Mouse (Mus musculus) urinary bladder, postnatal 4 days (tissue): ENCODE results near the gene Nr5a2.
A peak's percentile ranks its signal among the peaks of the same experiment; 100 is the strongest.

Experiments used
- DNase-seq, 2 experiments: peaks; one replicate each; pipeline ENCODE4 v3.0.0; 2021 to 2022; ENCODE audit warnings: low spot score in 2 of 2

Gene Nr5a2

DNA sequence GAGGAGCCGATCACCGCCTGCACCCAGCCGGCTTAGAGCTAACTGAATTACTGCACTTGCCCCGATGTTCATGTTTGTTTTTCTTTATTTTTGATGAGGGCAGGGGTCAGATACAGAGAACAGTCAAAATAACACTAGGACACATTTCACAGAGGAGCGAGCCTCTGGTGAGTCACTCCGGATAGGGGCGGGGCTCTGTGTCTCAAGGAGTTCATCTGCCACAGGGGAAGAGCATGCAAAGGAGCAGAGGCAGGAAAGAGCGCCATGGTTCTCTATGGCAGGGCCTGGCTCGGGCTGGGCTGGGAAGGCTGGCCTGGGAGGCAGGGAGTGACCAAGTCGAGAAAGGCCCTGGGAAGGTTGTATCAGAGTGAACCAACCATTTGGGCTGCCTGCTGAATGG is 121.0 kb downstream of the Nr5a2 start:
- DNase-seq = peak in 1 of 2 experiments; percentile 56

DNA sequence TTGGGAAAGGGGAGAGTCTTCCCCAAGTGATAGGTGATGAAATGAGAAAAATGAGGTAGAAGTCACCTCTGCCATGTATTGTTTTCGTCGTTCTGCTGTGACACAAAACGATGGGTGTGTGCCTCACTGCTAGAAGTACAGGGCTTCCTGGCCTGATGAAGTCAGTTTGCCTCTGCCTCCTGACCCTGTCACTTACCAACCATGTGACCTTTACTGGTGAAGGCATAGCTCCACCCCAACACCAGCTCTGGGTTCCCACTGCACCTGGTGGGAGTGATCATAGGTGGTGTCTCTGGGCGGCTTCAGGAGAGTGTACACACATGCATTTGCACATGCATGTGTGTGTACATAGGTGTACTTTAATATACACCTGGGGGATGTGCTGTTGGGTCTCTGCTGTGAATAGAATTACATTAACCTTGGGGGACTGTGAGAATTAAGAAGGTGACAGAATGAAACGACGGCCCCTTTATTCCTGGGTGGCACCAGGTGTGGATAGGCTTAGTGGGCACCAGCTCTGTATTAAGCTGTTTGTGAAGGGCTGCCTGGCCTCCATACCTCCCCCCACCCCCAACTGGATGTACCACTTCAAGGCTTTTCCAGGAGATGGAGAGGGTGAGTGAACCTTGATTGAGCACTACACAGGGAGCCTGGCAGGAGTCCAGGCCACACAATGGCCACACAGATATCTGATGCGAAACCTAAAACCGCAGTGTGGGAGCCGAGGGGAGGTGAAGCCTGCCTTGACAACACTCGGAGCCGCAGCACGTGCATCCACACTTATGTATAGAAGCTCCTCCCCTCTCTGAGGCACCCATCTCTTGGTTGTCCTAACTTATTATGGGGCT is 127.7 kb downstream of the Nr5a2 start:
- no peak for DNase-seq

DNA sequence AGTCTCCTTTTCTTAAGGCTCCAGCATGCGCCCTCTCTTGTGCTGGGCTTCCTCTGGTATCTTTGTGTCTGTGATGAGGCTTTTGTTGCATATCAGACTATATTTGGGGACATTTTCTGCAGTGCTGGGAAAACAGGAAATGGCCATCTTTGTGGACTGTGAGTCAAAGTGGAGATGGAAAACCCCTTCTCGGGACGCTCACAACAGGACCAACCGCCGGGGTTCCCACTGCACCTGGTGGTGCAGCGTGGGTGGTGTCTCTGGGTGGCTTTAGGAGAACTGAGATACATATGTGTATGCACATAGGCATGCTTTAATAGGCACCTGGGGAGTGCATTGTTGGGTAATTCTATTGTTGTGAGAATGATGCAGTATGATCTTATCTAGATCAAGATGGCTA is 129.3 kb downstream of the Nr5a2 start:
- no peak for DNase-seq

DNA sequence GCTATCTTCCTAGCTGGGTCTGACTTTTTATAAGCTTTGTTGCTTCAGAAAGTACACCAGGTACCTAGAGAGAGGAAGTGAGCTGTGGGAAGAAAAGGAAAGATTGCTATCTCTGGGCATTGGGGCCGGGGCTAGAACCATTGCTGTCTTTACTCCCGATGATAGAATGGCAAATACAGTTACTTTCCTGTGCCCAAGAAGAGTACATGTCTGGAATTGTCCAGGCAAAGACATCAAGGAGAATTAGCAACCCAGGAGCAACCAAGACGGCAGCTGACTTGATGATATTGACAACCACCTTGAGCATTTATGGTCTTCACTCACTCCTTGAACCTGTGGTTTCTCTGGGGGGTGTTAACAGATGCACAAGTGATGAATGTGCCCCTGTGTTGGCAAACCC is 130.3 kb downstream of the Nr5a2 start:
- no peak for DNase-seq

DNA sequence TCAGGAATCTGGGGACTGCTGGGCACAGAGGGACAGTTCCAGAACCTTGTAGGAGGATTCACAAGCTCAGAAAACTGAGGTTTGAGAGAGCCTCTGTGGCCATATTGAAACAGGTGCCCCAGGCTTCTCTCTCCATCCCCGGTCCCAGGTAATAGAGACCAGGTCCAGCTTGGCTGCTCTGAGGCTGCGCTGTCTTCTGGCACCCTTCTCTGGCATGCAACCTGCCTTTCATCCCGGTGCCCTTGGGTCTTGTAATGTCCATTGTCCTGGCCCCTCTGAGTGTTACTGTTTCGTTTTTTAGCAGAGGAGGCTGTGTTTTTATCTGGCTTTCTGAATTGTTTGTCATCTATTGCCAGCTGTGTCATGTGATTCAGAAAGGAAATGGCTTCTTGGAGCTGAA is 136.4 kb downstream of the Nr5a2 start:
- DNase-seq = no peak

DNA sequence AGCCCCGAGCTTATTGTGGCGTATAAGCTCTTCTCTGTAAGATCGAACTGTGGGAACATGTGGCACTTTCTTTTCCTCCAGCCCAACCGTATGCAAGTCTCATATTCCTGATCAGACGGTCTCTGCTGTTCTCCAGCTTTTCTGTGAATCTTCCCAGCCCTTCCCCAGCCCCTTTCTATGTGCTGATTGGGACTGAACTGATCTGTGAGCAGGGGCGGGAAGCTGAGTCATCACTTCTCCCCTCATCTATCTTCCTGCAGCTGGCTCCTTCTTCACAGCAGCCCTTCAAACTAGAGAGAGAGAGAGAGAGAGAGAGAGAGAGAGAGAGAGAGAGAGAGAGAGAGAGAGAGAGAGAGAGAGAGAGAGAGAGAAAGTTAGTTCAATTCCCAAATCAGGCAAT is 159.6 kb downstream of the Nr5a2 start:
- no peak for DNase-seq

DNA sequence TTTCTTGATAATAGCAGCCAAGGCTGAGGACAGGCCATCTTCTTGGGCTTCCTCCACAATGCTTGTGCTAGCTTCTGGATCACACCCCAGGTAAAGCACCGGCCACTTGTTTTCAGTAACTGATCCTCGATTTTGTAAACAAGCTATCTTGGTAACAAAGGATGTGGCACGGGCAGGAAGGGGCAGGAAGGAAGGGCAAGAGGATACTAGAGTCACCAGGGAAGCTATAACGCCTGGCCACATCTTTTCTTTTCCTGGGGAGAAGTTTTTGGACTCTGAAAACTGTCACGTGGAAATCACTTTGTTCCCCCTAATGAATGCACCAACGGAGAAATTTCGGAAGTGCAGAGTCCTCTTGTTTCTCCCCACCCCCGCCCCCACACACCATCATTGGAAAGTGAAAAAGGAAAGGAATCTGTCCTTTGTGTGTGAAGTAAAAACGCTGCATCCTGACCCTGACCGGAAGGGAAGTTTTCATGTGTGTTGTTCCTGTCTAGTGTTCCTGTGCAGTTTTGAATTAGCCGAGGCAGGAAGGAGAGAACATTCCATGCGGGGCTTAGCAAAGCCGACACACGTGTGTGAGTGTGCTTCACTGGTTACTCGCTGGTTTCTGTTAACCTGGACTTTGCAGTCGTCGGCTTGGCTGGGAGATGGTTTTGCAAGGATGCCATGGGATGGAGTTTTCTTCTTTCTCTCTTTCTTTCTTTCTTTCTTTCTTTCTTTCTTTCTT is 163.7 kb downstream of the Nr5a2 start:
- peak in 1 of 2 experiments; percentile 47 for DNase-seq

DNA sequence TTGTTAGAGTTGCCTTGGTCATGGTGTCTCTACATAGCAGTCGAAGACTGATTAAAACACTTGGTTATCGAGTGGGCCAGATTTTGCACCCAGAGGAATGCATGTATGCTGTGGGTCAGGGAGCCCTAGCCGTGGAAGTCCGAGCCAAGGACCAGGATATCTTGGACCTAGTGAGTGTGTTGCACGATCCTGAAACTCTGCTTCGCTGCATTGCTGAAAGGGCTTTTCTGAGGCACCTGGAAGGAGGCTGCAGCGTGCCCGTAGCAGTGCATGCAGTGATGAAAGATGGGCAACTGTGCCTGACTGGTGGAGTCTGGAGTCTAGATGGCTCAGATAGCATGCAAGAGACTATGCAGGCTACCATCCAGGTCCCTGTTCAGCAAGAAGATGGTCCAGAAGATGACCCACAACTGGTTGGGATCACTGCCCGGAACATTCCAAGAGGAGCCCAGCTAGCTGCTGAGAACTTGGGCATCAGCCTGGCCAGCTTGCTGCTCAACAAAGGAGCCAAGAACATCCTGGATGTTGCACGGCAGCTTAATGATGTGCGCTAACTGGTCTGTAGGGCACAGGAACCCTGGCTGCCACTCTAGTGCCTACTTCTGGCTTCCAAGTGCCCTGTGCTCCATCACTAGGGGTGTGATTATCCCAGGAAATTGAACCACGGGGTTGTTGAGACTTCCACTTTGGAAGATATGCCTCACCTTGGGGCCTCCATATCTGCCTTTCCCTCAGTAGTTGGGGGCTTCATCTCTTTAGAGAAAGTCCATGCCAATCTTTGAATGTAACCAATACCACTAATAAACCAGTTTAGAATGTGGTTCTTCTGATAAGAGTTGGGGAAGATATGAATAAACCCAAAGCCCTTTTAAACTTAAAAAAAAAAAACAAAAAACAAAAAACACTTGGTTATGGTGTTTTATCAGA is 167.0 kb downstream of the Nr5a2 start:
- DNase-seq = peak in 1 of 2 experiments; percentile 35
